Mouse (Mus musculus) forebrain, embryonic 16.5 days (tissue): Measurements from ENCODE around the gene Amotl2. TPM values are rescaled to one million over a fixed set of nuclear protein-coding genes. Genes with fewer than 3 reads are reported as not detected.
A peak's percentile ranks its signal among the peaks of the same experiment; 100 is the strongest.

Experiments used
- ATAC-seq: fragments of 200-750 bp; cut with Nextera tagmentation; 2 replicates; pipeline ENCODE4 v1.8.0; 2017; ENCODE audit warnings: mild to moderate bottlenecking, moderate library complexity
- H3K27ac ChIP-seq: fragments of 300-500 bp; sonication (generic); 2 replicates; pipeline ENCODE4 v1.5.1; 2014; ENCODE audit warnings: low read length, control low read depth
- H3K27me3 ChIP-seq: fragments of 300-500 bp; sonication (generic); replicated peaks from 2 replicates; pipeline ENCODE4 v1.6.1; 2014; ENCODE audit warnings: low read length; ENCODE audit not compliant: control insufficient read depth, insufficient read depth
- H3K36me3 ChIP-seq: fragments of 300-500 bp; sonication (generic); 2 replicates; pipeline ENCODE4 v1.6.1; 2014; ENCODE audit not compliant: control insufficient read depth, insufficient read depth
- H3K4me1 ChIP-seq: fragments of 300-500 bp; sonication (generic); replicated peaks from 2 replicates; pipeline ENCODE4 v1.6.1; 2014; ENCODE audit warnings: low read length; ENCODE audit not compliant: control insufficient read depth, insufficient read depth
- H3K4me2 ChIP-seq: fragments of 300-500 bp; sonication (generic); 2 replicates; pipeline ENCODE4 v1.6.1; 2014; ENCODE audit warnings: mild to moderate bottlenecking, low read length, control low read depth
- H3K4me3 ChIP-seq: fragments of 300-500 bp; sonication (generic); replicated peaks from 2 replicates; pipeline ENCODE4 v1.5.1; 2014; ENCODE audit warnings: mild to moderate bottlenecking, low read length, control low read depth
- H3K9ac ChIP-seq: fragments of 300-500 bp; sonication (generic); replicated peaks from 2 replicates; pipeline ENCODE4 v1.6.1; 2014; ENCODE audit warnings: low read depth, low read length, control low read depth
- H3K9me3 ChIP-seq: fragments of 300-500 bp; sonication (generic); 2 replicates; pipeline ENCODE4 v1.6.1; 2016; ENCODE audit warnings: low read length; ENCODE audit not compliant: control insufficient read depth
- WGBS: fragments of 180-500 bp; shearing (Covaris S2); extraction: QIAGEN DNeasy Blood & Tissue Kit; methylation state at CpG from one replicate; pipeline ENCODE4 v1.1.7; 2014; 5-methylcytosine and 5-hydroxymethylcytosine counted together
- polyA plus RNA-seq: library from polyadenylated mRNA; unstranded; fragments of >200 nt; fragmentation: Nextera tagmentation; extraction: Ambion mirVana; gene quantifications from 2 replicates; pipeline ENCODE4 v1.2.1, GENCODE M21; 2015

Amotl2 gene
- polyA plus RNA-seq, 1 experiment from 2014 or later, result 53.4 TPM

DNA sequence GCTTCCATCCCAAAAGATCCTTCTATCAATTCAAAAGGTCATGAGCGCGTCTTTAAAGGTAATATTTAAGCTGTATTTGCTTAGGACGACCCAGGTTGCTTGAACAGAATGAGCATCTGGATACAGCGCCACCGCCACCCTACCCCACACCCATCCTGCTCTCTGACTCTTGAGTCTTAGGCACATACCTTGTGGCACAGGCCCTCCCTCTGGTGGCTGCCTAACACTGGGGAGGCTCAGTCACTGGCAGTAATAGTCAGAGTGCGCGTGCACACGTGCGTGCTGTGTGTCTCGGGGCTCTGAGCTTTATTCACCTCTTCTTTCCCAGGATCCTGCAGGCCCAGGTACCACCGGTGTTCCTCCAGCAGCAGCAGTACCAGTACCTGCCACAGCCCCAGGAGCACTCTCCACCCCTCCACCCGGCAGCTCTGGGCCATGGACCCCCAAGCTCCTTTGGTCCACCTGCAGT lies 6.8 kb downstream of the Amotl2 start:
- Histone ChIP-seq H3K36me3 (peaks cover 33% of the 10 kb centered on the region), H3K4me1 (peaks cover 72% of the 10 kb centered on the region), H3K4me3 (no peak overlapping the region), H3K9ac (no peak overlapping the region), H3K27ac (peak overlapping the region; percentile 46), H3K4me2 (0 out of 2 replicates have a peak overlapping the region, but pooled peaks have one; percentile 14), H3K27me3 (no peaks in the 10 kb centered on the region), H3K9me3 (no peaks in the 10 kb centered on the region)
- ATAC-seq, result no peak
- WGBS, result 58% methylated on average over 12 of the region's 12 CpGs

DNA sequence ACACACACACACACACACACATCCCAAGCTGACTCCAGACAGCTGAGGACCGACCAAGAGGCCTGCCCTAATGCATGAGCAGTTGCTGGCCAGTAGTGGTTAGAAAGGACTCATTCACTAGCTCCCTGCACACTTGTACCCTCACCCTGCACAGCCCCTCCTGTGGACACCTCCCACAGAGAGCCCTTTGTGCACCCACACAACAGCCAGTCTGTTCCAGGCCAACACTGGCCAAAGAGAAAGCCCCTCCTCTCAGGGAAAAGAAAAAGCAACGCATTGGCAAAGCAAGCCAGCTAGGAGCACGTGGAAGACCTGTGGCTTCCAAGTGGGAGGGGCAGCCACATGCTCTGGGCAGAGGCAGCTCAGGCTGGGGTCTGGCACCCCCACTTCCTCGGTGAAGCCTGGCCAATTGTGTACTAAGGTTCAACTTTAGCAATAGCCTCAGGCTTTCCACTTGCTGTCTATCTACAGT lies 7.6 kb downstream of the Amotl2 start:
- H3K9ac ChIP-seq, result no peak overlapping the region
- peak overlapping the region; percentile 46; the same call in 1 of the 2 replicates for H3K27ac ChIP-seq
- peaks cover 72% of the 10 kb centered on the region for H3K4me1 ChIP-seq
- H3K9me3 ChIP-seq, result no peaks in the 10 kb centered on the region
- no peak overlapping the region for H3K4me3 ChIP-seq
- peak; percentile 90 for ATAC-seq
- H3K36me3 ChIP-seq, result peaks cover 41% of the 10 kb centered on the region
- no peaks in the 10 kb centered on the region for H3K27me3 ChIP-seq
- WGBS, result 0% methylated on average over 4 of the region's 4 CpGs
- H3K4me2 ChIP-seq, result no peak overlapping the region

DNA sequence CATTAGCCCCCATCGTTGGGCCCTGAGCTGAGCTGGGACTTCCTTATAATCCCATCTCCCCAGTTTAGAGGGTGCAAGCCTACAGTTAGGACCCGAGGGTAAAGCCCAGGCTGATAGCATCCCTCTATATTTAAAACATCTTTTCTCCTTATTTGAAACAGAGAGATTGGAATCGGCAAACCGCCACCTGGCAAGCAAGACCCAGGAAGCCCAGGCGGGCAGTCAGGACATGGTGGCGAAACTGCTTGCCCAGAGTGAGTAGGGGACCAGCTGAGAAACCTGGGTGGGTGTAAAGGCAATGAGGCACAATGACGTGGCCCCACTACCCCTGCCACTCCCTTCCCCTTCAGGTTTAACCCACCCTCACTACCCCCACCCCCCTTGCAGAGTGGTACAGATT lies 8.5 kb downstream of the Amotl2 start:
- H3K36me3 ChIP-seq, result peaks cover 50% of the 10 kb centered on the region

DNA sequence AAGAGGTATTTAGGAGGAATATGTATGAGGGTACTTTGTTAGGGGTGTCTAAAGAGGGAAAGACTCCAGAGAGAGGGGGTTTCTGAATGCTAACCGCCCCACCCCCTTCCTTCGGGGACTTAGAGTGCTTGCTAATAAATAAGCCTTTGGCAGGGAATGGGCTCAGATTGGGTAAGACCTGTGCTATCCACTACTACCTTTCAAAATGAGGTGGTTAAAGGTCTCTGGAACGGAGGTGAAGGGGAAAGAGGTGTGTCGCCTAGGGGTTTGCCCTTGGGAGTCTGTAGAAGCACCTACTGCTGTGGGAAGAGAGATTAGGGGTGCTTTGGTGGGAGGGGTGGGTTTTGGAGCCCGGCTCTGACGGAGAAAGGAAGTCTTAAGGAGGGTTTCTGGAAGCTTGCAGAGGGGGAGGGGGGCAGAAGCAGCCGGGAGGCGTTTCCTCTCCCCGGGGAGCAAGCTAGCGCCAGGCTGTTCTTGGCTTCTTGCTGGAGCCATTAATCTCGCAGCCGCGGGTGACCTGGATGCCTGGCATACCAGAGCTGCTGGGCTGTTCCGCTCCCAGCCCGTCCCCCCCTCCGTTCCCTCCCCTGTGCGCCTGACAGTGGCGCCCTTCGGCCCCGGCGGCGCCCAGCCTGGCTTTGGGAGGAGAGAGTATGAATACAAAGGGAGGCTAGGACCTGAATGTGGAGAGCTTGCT lies 9.6 kb downstream of the Amotl2 start:
- H3K27ac ChIP-seq, result peak overlapping the region; percentile 64
- peaks cover 57% of the 10 kb centered on the region for H3K4me1 ChIP-seq
- H3K4me3 ChIP-seq, result no peak overlapping the region
- 1% methylated on average over 22 of the region's 22 CpGs for WGBS
- peaks cover 57% of the 10 kb centered on the region for H3K36me3 ChIP-seq
- no peaks in the 10 kb centered on the region for H3K9me3 ChIP-seq
- peak overlapping the region; percentile 37; the same call in 1 of the 2 replicates for H3K9ac ChIP-seq
- H3K4me2 ChIP-seq, result peak overlapping the region; percentile 22
- H3K27me3 ChIP-seq, result no peaks in the 10 kb centered on the region
- peak; percentile 31 for ATAC-seq

More for the DNA sequence above, 8.5 kb downstream of the Amotl2 start:
- no peak overlapping the region for H3K4me3 ChIP-seq
- no peaks in the 10 kb centered on the region for H3K9me3 ChIP-seq
- WGBS, result 71% methylated on average over 7 of the region's 7 CpGs
- H3K4me1 ChIP-seq, result peaks cover 69% of the 10 kb centered on the region
- H3K27me3 ChIP-seq, result no peaks in the 10 kb centered on the region
- H3K9ac ChIP-seq, result no peak overlapping the region
- no peak for ATAC-seq
- H3K4me2 ChIP-seq, result no peak overlapping the region
- no peak overlapping the region for H3K27ac ChIP-seq

DNA sequence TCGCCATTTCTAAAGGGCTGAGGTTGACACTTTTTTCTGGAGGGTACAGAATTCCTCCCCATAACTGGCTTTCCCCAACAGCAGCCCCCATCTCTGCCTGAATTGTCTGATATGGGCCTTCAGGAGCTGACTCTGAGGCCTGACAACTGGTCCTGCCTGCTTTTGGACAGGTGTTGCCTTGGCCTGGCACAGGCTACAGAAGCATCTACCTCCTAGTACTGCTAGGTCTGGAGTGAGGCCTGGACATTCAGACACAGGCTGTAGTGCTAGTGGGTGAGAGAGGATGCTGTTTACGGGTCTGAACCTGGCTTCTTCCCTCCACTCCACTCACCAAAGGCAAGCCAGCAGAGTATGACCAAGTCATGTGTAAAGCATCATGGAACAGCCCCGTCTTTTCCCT lies 10.3 kb downstream of the Amotl2 start:
- Histone ChIP-seq H3K4me1 (peaks cover 50% of the 10 kb centered on the region), H3K9me3 (no peaks in the 10 kb centered on the region), H3K27ac (no peak overlapping the region; the same call in 1 of the 2 replicates), H3K27me3 (no peaks in the 10 kb centered on the region), H3K9ac (no peak overlapping the region), H3K36me3 (peaks cover 64% of the 10 kb centered on the region), H3K4me2 (no peak overlapping the region), H3K4me3 (no peak overlapping the region)
- WGBS, result 55% methylated on average over 3 of the region's 3 CpGs
- no peak for ATAC-seq

DNA sequence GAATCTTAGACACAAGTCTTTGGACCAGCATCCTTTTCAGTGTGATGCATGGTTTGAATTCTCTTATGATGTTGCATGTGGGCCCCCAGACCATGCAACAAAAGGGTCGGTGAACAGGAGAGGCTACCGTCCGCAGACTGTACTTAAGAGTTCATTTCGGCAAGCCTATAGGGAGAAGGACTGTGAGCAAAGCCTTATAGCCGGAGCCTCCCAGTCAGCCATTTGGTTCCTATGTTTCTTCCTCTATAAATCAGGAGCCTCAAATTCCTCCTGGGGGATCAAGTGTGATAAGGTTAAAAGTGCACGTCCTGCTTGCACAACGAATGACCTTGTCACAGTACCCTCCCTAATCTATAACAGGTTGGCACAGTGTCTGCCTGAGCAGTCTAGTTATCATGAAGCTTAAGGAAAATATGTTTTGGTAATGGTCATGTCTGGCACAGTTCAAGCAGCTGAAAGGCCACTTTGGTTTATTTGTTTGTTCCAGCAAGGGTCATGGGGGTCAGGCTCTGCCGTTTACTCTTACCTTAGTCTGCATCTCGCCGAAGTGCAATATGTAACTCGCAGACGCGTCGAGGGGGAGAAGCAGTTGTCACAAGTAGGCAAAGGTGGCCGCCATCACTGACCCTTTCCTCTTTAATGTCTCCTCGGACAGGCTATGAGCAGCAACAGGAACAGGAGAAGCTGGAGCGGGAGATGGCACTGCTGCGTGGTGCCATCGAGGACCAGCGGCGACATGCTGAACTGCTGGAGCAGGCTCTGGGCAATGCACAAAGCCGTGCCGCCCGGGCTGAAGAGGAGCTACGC lies 11.4 kb downstream of the Amotl2 start:
- no peak overlapping the region for H3K27ac ChIP-seq
- no peak for ATAC-seq
- 93% methylated on average over 25 of the region's 25 CpGs for WGBS
- H3K4me1 ChIP-seq, result peaks cover 40% of the 10 kb centered on the region
- H3K4me2 ChIP-seq, result no peak overlapping the region
- no peaks in the 10 kb centered on the region for H3K27me3 ChIP-seq
- H3K9me3 ChIP-seq, result no peaks in the 10 kb centered on the region
- peaks cover 72% of the 10 kb centered on the region for H3K36me3 ChIP-seq
- no peak overlapping the region for H3K4me3 ChIP-seq
- H3K9ac ChIP-seq, result no peak overlapping the region

DNA sequence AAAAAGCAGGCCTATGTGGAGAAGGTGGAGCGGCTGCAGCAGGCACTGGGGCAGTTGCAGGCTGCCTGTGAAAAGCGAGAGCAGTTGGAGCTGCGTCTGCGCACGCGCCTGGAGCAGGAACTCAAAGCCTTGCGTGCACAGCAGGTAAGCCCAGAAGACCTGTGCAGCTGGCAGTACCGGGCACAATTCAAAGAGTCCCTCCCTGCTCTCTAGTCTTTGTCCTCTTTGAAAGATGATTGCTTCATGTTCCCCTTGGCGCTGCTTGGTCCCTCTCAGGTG lies 11.9 kb downstream of the Amotl2 start:
- Histone ChIP-seq H3K36me3 (peaks cover 75% of the 10 kb centered on the region), H3K9me3 (no peaks in the 10 kb centered on the region), H3K27me3 (no peaks in the 10 kb centered on the region), H3K4me2 (no peak overlapping the region), H3K27ac (no peak overlapping the region), H3K4me3 (no peak overlapping the region), H3K4me1 (peaks cover 34% of the 10 kb centered on the region), H3K9ac (no peak overlapping the region)
- WGBS, result 94% methylated on average over 9 of the region's 9 CpGs
- no peak for ATAC-seq

DNA sequence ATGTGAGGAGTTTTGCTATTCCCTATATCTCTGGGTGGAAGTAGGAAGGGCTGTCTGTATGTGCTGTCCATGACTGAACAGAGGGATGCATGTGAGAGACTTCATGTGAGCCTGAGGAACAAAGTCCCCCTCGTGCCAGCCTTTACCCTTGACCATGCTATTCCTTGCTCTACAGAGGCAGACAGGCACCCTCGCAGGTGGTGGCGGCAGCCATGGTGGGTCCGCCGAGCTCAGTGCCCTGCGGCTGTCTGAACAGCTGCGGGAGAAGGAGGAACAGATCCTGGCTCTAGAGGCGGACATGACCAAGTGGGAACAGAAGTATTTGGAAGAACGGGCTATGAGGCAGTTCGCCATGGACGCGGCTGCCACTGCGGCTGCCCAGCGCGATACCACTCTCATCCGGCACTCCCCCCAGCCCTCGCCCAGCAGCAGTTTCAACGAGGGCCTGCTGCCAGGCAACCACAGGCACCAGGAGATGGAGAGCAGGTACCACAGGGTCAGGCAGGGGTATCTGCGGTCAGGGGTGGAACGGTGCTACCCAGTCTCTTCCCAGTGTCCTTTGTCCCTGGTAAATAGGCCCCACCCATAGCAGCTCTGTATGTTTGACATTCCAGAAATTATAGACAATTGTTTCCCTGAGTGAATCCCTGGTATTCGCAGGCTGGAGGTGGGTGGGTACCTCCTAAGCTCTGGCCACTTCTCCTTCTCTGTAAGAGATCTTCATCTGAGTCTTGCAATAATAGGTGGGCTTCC lies 12.8 kb downstream of the Amotl2 start:
- H3K9me3 ChIP-seq, result no peaks in the 10 kb centered on the region
- no peak overlapping the region for H3K4me3 ChIP-seq
- peaks cover 78% of the 10 kb centered on the region for H3K36me3 ChIP-seq
- H3K4me1 ChIP-seq, result peaks cover 26% of the 10 kb centered on the region
- ATAC-seq, result no peak
- WGBS, result 89% methylated on average over 21 of the region's 21 CpGs
- no peak overlapping the region for H3K4me2 ChIP-seq
- no peak overlapping the region for H3K9ac ChIP-seq
- H3K27me3 ChIP-seq, result no peaks in the 10 kb centered on the region
- H3K27ac ChIP-seq, result no peak overlapping the region

DNA sequence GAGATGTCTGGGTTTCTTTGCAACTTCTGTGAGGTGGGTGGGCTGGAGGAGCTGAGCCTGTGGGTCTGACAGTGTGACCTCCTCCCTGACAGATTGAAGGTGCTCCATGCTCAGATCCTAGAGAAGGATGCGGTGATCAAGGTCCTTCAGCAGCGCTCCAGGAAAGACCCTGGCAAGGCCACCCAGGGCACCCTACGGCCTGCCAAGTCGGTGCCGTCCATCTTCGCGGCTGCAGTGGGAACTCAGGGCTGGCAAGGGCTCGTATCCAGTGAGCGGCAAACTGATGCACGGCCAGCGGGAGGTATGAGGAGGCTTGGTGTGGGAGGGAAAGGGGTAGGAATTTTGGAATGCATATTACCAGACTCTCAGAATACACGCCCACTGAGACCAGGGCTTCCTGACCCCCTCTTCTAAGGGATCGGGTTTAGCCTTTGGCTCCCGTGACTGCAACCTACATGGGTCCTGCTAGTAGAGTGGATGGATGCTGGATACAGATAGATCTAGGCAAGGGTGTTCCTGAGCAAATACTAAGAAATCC lies 13.5 kb downstream of the Amotl2 start:
- Histone ChIP-seq H3K9ac (no peak overlapping the region), H3K36me3 (peaks cover 72% of the 10 kb centered on the region), H3K4me1 (peaks cover 20% of the 10 kb centered on the region), H3K27ac (no peak overlapping the region), H3K9me3 (no peaks in the 10 kb centered on the region), H3K4me3 (no peak overlapping the region), H3K4me2 (no peak overlapping the region), H3K27me3 (no peaks in the 10 kb centered on the region)
- WGBS, result 88% methylated on average over 14 of the region's 14 CpGs
- no peak for ATAC-seq
